Mouse (Mus musculus) limb, embryonic 10.5 days (tissue): ENCODE results near the gene Slc6a20a. TPM values are rescaled to one million over a fixed set of nuclear protein-coding genes. Genes with fewer than 3 reads are reported as not detected.

Source experiments
- DNase-seq: peaks from one replicate; pipeline ENCODE4 v3.0.0-alpha.2; 2017; ENCODE audit warnings: low spot score
- H3K27ac ChIP-seq: fragments of 300-500 bp; sonication (generic); 2 replicates; pipeline ENCODE4 v1.5.1; 2016; ENCODE audit warnings: mild to moderate bottlenecking
- H3K27me3 ChIP-seq: fragments of 300-500 bp; sonication (generic); 2 replicates; pipeline ENCODE4 v1.6.1; 2016; ENCODE audit warnings: low read depth, mild to moderate bottlenecking; ENCODE audit not compliant: poor library complexity, severe bottlenecking
- H3K36me3 ChIP-seq: fragments of 300-500 bp; sonication (generic); 2 replicates; pipeline ENCODE4 v1.6.1; 2016; ENCODE audit warnings: mild to moderate bottlenecking, moderate library complexity
- H3K4me1 ChIP-seq: fragments of 300-500 bp; sonication (generic); 2 replicates; pipeline ENCODE4 v1.6.1; 2016
- H3K4me3 ChIP-seq: fragments of 300-500 bp; sonication (generic); 2 replicates; pipeline ENCODE4 v1.5.1; 2016; ENCODE audit warnings: mild to moderate bottlenecking, moderate library complexity
- H3K9me3 ChIP-seq: fragments of 300-500 bp; sonication (generic); replicated peaks from 2 replicates; pipeline ENCODE4 v1.6.1; 2016; ENCODE audit warnings: mild to moderate bottlenecking
- WGBS: fragments of 180-500 bp; shearing (Covaris S2); methylation state at CpG from one replicate; pipeline ENCODE4 v1.1.7; 2016; 5-methylcytosine and 5-hydroxymethylcytosine counted together
- polyA plus RNA-seq: library from polyadenylated mRNA; unstranded; fragments of >200 nt; fragmentation: Nextera tagmentation; extraction: Ambion mirVana; gene quantifications from 2 replicates; pipeline ENCODE4 v1.2.1, GENCODE M21; 2016

Gene Slc6a20a
- polyA plus RNA-seq, 1 experiment from 2014 or later, result 0.08 TPM

GRCm38 (mm10) chr9:123625821-123626220 lies 52.9 kb downstream of the Slc6a20a start:
- H3K4me1 ChIP-seq, result no peaks in the 10 kb centered on the region
- WGBS, result 93% methylated on average over 11 of the region's 11 CpGs
- H3K9me3 ChIP-seq, result no peaks in the 10 kb centered on the region
- no peak overlapping the region for H3K4me3 ChIP-seq
- H3K27me3 ChIP-seq, result no peaks in the 10 kb centered on the region
- H3K36me3 ChIP-seq, result no peaks in the 10 kb centered on the region
- no peak overlapping the region for H3K27ac ChIP-seq
- DNase-seq, result no peak

GRCm38 (mm10) chr9:123624741-123625140 lies 53.9 kb downstream of the Slc6a20a start:
- no peak for DNase-seq
- no peaks in the 10 kb centered on the region for H3K36me3 ChIP-seq
- no peaks in the 10 kb centered on the region for H3K9me3 ChIP-seq
- H3K4me3 ChIP-seq, result no peak overlapping the region
- 90% methylated on average over 2 of the region's 2 CpGs for WGBS
- no peaks in the 10 kb centered on the region for H3K4me1 ChIP-seq
- no peaks in the 10 kb centered on the region for H3K27me3 ChIP-seq
- H3K27ac ChIP-seq, result no peak overlapping the region

GRCm38 (mm10) chr9:123620311-123621098 lies 58.2 kb downstream of the Slc6a20a start:
- 89% methylated on average over 5 of the region's 5 CpGs for WGBS
- H3K9me3 ChIP-seq, result no peaks in the 10 kb centered on the region

GRCm38 (mm10) chr9:123601529-123601928 lies 77.2 kb downstream of the Slc6a20a start:
- H3K27ac ChIP-seq, result no peak overlapping the region

More at GRCm38 (mm10) chr9:123620311-123621098, 58.2 kb downstream of the Slc6a20a start:
- no peak for DNase-seq
- no peak overlapping the region for H3K27ac ChIP-seq
- no peaks in the 10 kb centered on the region for H3K36me3 ChIP-seq
- H3K27me3 ChIP-seq, result no peaks in the 10 kb centered on the region
- no peak overlapping the region for H3K4me3 ChIP-seq
- no peaks in the 10 kb centered on the region for H3K4me1 ChIP-seq

GRCm38 (mm10) chr9:123597376-123597775 lies 81.3 kb downstream of the Slc6a20a start:
- 91% methylated on average over 2 of the region's 2 CpGs for WGBS
- DNase-seq, result no peak
- no peaks in the 10 kb centered on the region for H3K9me3 ChIP-seq
- H3K4me3 ChIP-seq, result no peak overlapping the region
- H3K27me3 ChIP-seq, result no peaks in the 10 kb centered on the region
- no peaks in the 10 kb centered on the region for H3K4me1 ChIP-seq
- H3K27ac ChIP-seq, result no peak overlapping the region
- peaks cover 14% of the 10 kb centered on the region for H3K36me3 ChIP-seq

More at GRCm38 (mm10) chr9:123601529-123601928, 77.2 kb downstream of the Slc6a20a start:
- Histone ChIP-seq H3K36me3 (no peaks in the 10 kb centered on the region), H3K9me3 (no peaks in the 10 kb centered on the region), H3K27me3 (no peaks in the 10 kb centered on the region), H3K4me1 (no peaks in the 10 kb centered on the region), H3K4me3 (no peak overlapping the region)
- DNase-seq, result no peak
- WGBS, result 80% methylated on average over 1 of the region's 1 CpGs

- Histone ChIP-seq H3K4me1 (no peaks in the 10 kb centered on the region), H3K36me3 (peaks cover 14% of the 10 kb centered on the region), H3K27me3 (no peaks in the 10 kb centered on the region), H3K4me3 (no peak overlapping the region), H3K9me3 (no peaks in the 10 kb centered on the region), H3K27ac (no peak overlapping the region)
- 87% methylated on average over 2 of the region's 2 CpGs for WGBS
- DNase-seq, result no peak
Observed at GRCm38 (mm10) chr9:123596910-123597309, 81.8 kb downstream of the Slc6a20a start.

- Histone ChIP-seq H3K9me3 (no peaks in the 10 kb centered on the region), H3K4me1 (no peaks in the 10 kb centered on the region), H3K36me3 (peaks cover 20% of the 10 kb centered on the region), H3K4me3 (no peak overlapping the region), H3K27ac (no peak overlapping the region), H3K27me3 (no peaks in the 10 kb centered on the region)
- DNase-seq, result no peak
- 93% methylated on average over 4 of the region's 4 CpGs for WGBS
Observed at GRCm38 (mm10) chr9:123595194-123595593, 83.5 kb downstream of the Slc6a20a start.

GRCm38 (mm10) chr9:123589240-123589910 lies 89.3 kb downstream of the Slc6a20a start:
- DNase-seq, result no peak
- H3K9me3 ChIP-seq, result no peaks in the 10 kb centered on the region
- H3K4me1 ChIP-seq, result peaks cover 7% of the 10 kb centered on the region
- peaks cover 38% of the 10 kb centered on the region for H3K36me3 ChIP-seq
- no peak overlapping the region for H3K27ac ChIP-seq
- WGBS, result 84% methylated on average over 7 of the region's 7 CpGs
- no peaks in the 10 kb centered on the region for H3K27me3 ChIP-seq
- no peak overlapping the region for H3K4me3 ChIP-seq

Other genes with a start within 250 kb of the Slc6a20a start
- gene Limd1, start 200.2 kb downstream of the Slc6a20a start, polyA plus RNA-seq, result 55.2 and 55.8 TPM in 2 replicates
- gene Sacm1l, start 149.1 kb downstream of the Slc6a20a start, polyA plus RNA-seq, result 39.9 and 45.3 TPM in 2 replicates
- 0.15 and 0.20 TPM in 2 replicates for gene Slc6a20b, start 46.3 kb downstream of the Slc6a20a start, polyA plus RNA-seq
- gene Ccr9, start 446 bp downstream of the Slc6a20a start, polyA plus RNA-seq, result 0.06 and 0.10 TPM in 2 replicates
- 35.3 and 35.6 TPM in 2 replicates for gene Lztfl1, start 38.8 kb upstream of the Slc6a20a start, polyA plus RNA-seq
- gene Cxcr6, start 127.6 kb upstream of the Slc6a20a start, polyA plus RNA-seq, result 0.15 and 0.19 TPM in 2 replicates
- 8.4 and 10.6 TPM in 2 replicates for gene Fyco1, start 173.0 kb upstream of the Slc6a20a start, polyA plus RNA-seq
- gene Xcr1, start 183.1 kb upstream of the Slc6a20a start, polyA plus RNA-seq, result not detected in 2 replicates